Mouse (Mus musculus) liver, adult 2 months (tissue): ENCODE data around the gene Adgrl1. TPM values are rescaled to one million over a fixed set of nuclear protein-coding genes. Genes with fewer than 3 reads are reported as not detected.

Experiments
- DNase-seq: peaks from one replicate; pipeline ENCODE4 v3.0.0-alpha.2; 2011; ENCODE audit warnings: low read depth, low spot score; ENCODE audit errors: extremely low read depth
- H3K27ac ChIP-seq: fragments of 200-500 bp; replicated peaks from 2 replicates; pipeline ENCODE4 v1.5.1; 2012; ENCODE audit warnings: low read depth, mild to moderate bottlenecking, control low read depth, inconsistent platforms, low read length; ENCODE audit not compliant: insufficient read depth
- H3K27me3 ChIP-seq: fragments of 200-500 bp; 2 replicates; pipeline ENCODE4 v1.6.1; 2012; ENCODE audit warnings: mild to moderate bottlenecking, moderate library complexity, low read length, inconsistent platforms; ENCODE audit not compliant: control insufficient read depth, insufficient read depth
- H3K36me3 ChIP-seq: fragments of 200-500 bp; 2 replicates; pipeline ENCODE4 v1.6.1; 2012; ENCODE audit warnings: low read length, inconsistent platforms; ENCODE audit not compliant: control insufficient read depth, insufficient read depth
- H3K4me1 ChIP-seq: fragments of 200-500 bp; 2 replicates; pipeline ENCODE4 v1.6.1; 2011; ENCODE audit warnings: low read length; ENCODE audit not compliant: control insufficient read depth, insufficient read depth
- H3K4me3 ChIP-seq: fragments of 200-500 bp; 2 replicates; pipeline ENCODE4 v1.5.1; 2011; ENCODE audit warnings: low read depth, mild to moderate bottlenecking, control low read depth, low read length, moderate library complexity; ENCODE audit not compliant: insufficient read depth
- H3K79me2 ChIP-seq: fragments of 200-500 bp; 2 replicates; pipeline ENCODE4 v1.6.1; 2012; ENCODE audit warnings: inconsistent platforms, mild to moderate bottlenecking, low read length, moderate library complexity; ENCODE audit not compliant: control insufficient read depth, insufficient read depth
- H3K9ac ChIP-seq: fragments of 200-500 bp; 2 replicates; pipeline ENCODE4 v1.6.1; 2012; ENCODE audit warnings: low read depth, mild to moderate bottlenecking, control low read depth, inconsistent platforms, low read length
- CTCF ChIP-seq: fragments of 200-500 bp; IDR thresholded peaks from 2 replicates; pipeline ENCODE4 v1.5.1; 2011; ENCODE audit warnings: low read depth, low read length, control low read depth
- POLR2A ChIP-seq: fragments of 200-500 bp; IDR thresholded peaks from 2 replicates; pipeline ENCODE4 v1.6.1; 2011; ENCODE audit warnings: low read length, control low read depth; ENCODE audit not compliant: insufficient read depth; ENCODE audit errors: extremely low read depth
- WGBS: fragments of 180-500 bp; shearing (Covaris S2); methylation state at CpG from one replicate; pipeline ENCODE4 v1.1.7; 2018; 5-methylcytosine and 5-hydroxymethylcytosine counted together
- polyA plus RNA-seq: library from polyadenylated mRNA; depleted of rRNA; stranded (reverse); fragments of >200 nt; gene quantifications from 2 replicates; pipeline ENCODE4 v1.2.3, GENCODE M21; 2012; rRNA removed
- total RNA-seq: library from RNA; depleted of rRNA; stranded (reverse); fragments of >200 nt; gene quantifications from 2 replicates; pipeline ENCODE4 v1.2.3, GENCODE M21; 2014; rRNA removed

Gene Adgrl1
- 1.6 TPM in 2 replicates for total RNA-seq
- polyA plus RNA-seq: 2.7 and 3.5 TPM in 2 replicates

DNA sequence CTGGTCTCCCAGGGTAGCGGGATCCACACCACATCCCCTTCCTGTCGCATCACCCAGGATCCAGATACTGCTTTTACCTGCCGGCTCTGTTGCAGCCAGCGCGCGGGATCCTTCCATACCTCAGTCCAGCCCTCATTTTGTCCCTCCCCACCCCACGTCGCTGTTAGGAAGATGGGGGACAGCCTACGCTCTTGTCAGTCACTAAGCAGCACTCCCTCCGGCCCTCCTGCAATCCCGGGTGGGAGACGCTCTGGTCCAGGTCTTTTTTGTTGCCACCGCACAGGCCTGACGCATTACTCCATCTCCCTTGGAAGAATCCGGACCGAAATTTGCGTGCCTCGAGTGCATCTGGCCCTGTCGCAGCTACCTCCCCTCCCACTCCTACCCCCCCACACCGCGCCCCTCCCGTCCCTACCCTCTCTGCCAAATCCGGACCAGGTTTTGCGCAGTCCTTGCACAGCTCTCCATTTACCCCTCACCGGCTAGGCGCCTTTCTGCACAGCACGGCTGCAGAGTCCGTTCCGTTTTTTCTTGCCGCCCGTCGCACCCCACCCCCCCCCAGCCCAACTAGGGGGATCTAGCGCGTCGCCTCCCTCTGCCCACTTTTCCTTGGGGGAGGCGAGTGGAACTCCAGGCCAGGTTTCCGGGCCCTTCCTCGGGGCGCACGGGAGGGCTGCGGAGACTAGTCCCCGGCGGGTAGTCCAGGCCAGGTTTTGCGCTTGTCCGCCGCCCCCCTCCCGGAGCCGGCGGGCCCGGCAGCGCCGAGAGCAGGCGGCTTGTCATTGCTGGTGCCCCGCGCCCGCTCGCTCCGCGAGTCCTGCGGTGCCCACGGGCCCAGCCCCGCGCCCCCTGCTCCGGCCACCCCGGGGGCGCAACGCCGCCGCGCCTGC, at the start of gene Adgrl1:
Gene Adgrl1, plus strand, starts transcription at position 743 of the 890 bp plus-strand sequence.
- Histone ChIP-seq H3K27ac (no peak within 1 kb of the TSS; the same call in 1 of the 2 replicates), H3K79me2 (no peaks in the 10 kb centered on the region), H3K27me3 (peaks cover 6% of the 10 kb centered on the region; the same call in 1 of the 2 replicates), H3K36me3 (no peaks in the 10 kb centered on the region), H3K4me3 (peak within 1 kb of the TSS; percentile 70), H3K4me1 (no peaks in the 10 kb centered on the region), H3K9ac (peak within 1 kb of the TSS; percentile 86)
- TF ChIP-seq CTCF (no peak), POLR2A (0 out of 2 replicates have a peak, but pooled peaks have one; percentile 3)
- peak; percentile 45 for DNase-seq
- WGBS: under 1% methylated on average over 68 of the region's 70 CpGs

- 39% methylated on average over 8 of the region's 8 CpGs for WGBS
- no peak for TF ChIP-seq POLR2A
- no peak for TF ChIP-seq CTCF
- H3K9ac ChIP-seq: no peak overlapping the region
- H3K27ac ChIP-seq: no peak overlapping the region
- H3K4me1 ChIP-seq: no peaks in the 10 kb centered on the region
- H3K79me2 ChIP-seq: no peaks in the 10 kb centered on the region
- no peak for DNase-seq
- no peaks in the 10 kb centered on the region for H3K36me3 ChIP-seq
- no peaks in the 10 kb centered on the region for H3K27me3 ChIP-seq
- no peak overlapping the region for H3K4me3 ChIP-seq
Observed at GRCm38 (mm10) chr8:83852329-83852728, 47.6 kb upstream of the Adgrl1 start.

DNA sequence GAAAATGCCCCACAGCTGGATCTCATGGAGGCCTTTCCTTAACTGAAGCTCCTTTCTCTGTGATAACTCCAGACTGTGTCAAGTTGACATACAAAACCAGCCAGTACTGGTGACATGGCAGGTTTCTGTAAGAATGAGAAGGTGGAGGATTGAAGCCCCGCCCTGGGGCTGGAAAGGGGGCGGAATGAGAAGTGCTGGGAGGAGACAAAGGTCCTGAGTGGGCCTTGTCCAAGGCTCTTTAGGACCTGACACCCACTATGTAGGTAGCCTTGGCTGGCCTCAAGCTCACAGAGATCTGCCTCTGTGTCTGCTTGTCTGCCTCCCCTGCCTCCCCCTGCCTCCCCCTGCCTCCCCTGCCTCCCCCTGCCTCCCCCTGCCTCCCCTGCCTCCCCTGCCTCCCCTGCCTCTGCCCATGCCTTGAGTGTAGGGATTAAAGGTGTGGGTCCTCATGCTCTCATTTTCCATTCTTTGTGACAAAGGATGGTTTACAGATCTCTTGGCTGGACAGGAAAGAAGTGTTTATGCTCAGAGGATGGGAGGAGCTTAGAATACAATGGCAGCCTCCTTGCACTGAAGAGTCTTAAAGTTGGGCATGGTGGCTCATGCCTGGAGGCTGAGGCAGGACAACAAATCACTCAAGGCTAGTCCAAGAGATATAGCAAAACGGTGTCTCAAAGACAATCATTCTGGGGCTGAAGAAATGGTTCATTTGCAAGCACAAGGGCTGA, 46.4 kb upstream of the Adgrl1 start:
- TF ChIP-seq CTCF (no peak), POLR2A (no peak)
- Histone ChIP-seq H3K27me3 (no peaks in the 10 kb centered on the region), H3K4me1 (no peaks in the 10 kb centered on the region), H3K79me2 (no peaks in the 10 kb centered on the region), H3K27ac (no peak overlapping the region), H3K4me3 (no peak overlapping the region), H3K9ac (no peak overlapping the region), H3K36me3 (no peaks in the 10 kb centered on the region)
- no peak for DNase-seq
- WGBS: 85% methylated on average over 3 of the region's 3 CpGs

GRCm38 (mm10) chr8:83856486-83857065, 43.3 kb upstream of the Adgrl1 start:
- H3K27ac ChIP-seq: no peak overlapping the region
- no peaks in the 10 kb centered on the region for H3K36me3 ChIP-seq
- 80% methylated on average over 6 of the region's 6 CpGs for WGBS
- no peak overlapping the region for H3K9ac ChIP-seq
- DNase-seq: no peak
- TF ChIP-seq CTCF: no peak
- no peak for TF ChIP-seq POLR2A
- H3K4me3 ChIP-seq: no peak overlapping the region
- no peaks in the 10 kb centered on the region for H3K79me2 ChIP-seq
- H3K4me1 ChIP-seq: no peaks in the 10 kb centered on the region
- H3K27me3 ChIP-seq: no peaks in the 10 kb centered on the region

- TF ChIP-seq CTCF (no peak), POLR2A (no peak)
- 16% methylated on average over 24 of the region's 24 CpGs for WGBS
- H3K36me3 ChIP-seq: no peaks in the 10 kb centered on the region
- H3K9ac ChIP-seq: no peak overlapping the region
- peaks cover 9% of the 10 kb centered on the region for H3K27me3 ChIP-seq
- H3K27ac ChIP-seq: no peak overlapping the region
- H3K4me3 ChIP-seq: no peak overlapping the region
- no peaks in the 10 kb centered on the region for H3K4me1 ChIP-seq
- H3K79me2 ChIP-seq: no peaks in the 10 kb centered on the region
- no peak for DNase-seq
Observed at GRCm38 (mm10) chr8:83862439-83863268, 37.3 kb upstream of the Adgrl1 start.
